Mouse (Mus musculus) forebrain, embryonic 13.5 days (tissue): ENCODE results near the gene Slc16a8. TPM values are rescaled to one million over a fixed set of nuclear protein-coding genes. Genes with fewer than 3 reads are reported as not detected.
"Not testable (repeated sequence)": the region's sequence is repeated elsewhere in the genome, so short reads cannot be mapped to it uniquely, and the experiment has no call there.

Experiments
- ATAC-seq: fragments of 200-750 bp; cut with Nextera tagmentation; 2 replicates; pipeline ENCODE4 v1.8.0; 2017
- H3K27ac ChIP-seq: fragments of 300-500 bp; sonication (generic); 2 replicates; pipeline ENCODE4 v1.5.1; 2015; ENCODE audit warnings: inconsistent platforms, mild to moderate bottlenecking, moderate library complexity
- H3K27me3 ChIP-seq: fragments of 300-500 bp; sonication (generic); 2 replicates; pipeline ENCODE4 v1.6.1; 2015; ENCODE audit warnings: mild to moderate bottlenecking, inconsistent platforms
- H3K36me3 ChIP-seq: fragments of 300-500 bp; sonication (generic); 2 replicates; pipeline ENCODE4 v1.6.1; 2015; ENCODE audit warnings: mild to moderate bottlenecking, inconsistent platforms; ENCODE audit not compliant: poor library complexity, severe bottlenecking
- H3K4me1 ChIP-seq: fragments of 300-500 bp; sonication (generic); 2 replicates; pipeline ENCODE4 v1.6.1; 2015; ENCODE audit warnings: inconsistent platforms
- H3K4me2 ChIP-seq: fragments of 300-500 bp; sonication (generic); 2 replicates; pipeline ENCODE4 v1.6.1; 2015; ENCODE audit warnings: inconsistent platforms, mild to moderate bottlenecking, moderate library complexity
- H3K4me3 ChIP-seq: fragments of 300-500 bp; sonication (generic); 2 replicates; pipeline ENCODE4 v1.5.1; 2015; ENCODE audit warnings: mild to moderate bottlenecking, inconsistent platforms
- H3K9ac ChIP-seq: fragments of 300-500 bp; sonication (generic); 2 replicates; pipeline ENCODE4 v1.6.1; 2015; ENCODE audit warnings: mild to moderate bottlenecking, inconsistent platforms
- H3K9me3 ChIP-seq: fragments of 300-500 bp; sonication (generic); replicated peaks from 2 replicates; pipeline ENCODE4 v1.6.1; 2016; ENCODE audit warnings: inconsistent platforms
- WGBS: fragments of 180-500 bp; shearing (Covaris S2); methylation state at CpG from one replicate; pipeline ENCODE4 v1.1.7; 2015; 5-methylcytosine and 5-hydroxymethylcytosine counted together
- polyA plus RNA-seq: library from polyadenylated mRNA; unstranded; fragments of >200 nt; fragmentation: Nextera tagmentation; extraction: Ambion mirVana; gene quantifications from 2 replicates; pipeline ENCODE4 v1.2.1, GENCODE M21; 2015

Gene Slc16a8
- polyA plus RNA-seq, 1 experiment from 2014 or later, result 0.09 TPM

DNA sequence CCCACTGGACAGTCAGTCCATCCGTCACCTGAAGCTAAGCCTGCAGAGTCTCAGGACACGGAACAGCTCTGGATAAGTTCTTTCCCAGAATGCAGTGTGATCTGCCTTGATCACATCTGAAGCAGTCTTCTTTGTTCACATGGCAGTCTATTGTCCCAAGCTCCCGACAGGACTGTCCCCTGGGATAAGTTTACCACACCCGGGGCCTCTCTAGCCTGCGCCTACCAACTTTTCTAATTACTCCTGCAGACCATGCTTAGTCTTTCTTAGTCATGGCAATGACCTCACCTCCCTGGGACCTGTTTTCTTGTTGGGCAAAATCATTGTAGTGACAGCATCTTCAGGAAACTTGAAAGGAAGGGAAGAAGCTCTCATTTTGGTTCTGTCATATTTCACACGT lies 16.5 kb downstream of the Slc16a8 start:
- no peaks in the 10 kb centered on the region for H3K9me3 ChIP-seq
- H3K4me1 ChIP-seq, result no peaks in the 10 kb centered on the region
- no peak overlapping the region for H3K27ac ChIP-seq
- H3K27me3 ChIP-seq, result no peaks in the 10 kb centered on the region
- WGBS, result 76% methylated on average over 6 of the region's 6 CpGs
- no peak overlapping the region for H3K4me2 ChIP-seq
- no peak for ATAC-seq
- H3K9ac ChIP-seq, result no peak overlapping the region
- peaks cover 88% of the 10 kb centered on the region for H3K36me3 ChIP-seq
- no peak overlapping the region for H3K4me3 ChIP-seq

DNA sequence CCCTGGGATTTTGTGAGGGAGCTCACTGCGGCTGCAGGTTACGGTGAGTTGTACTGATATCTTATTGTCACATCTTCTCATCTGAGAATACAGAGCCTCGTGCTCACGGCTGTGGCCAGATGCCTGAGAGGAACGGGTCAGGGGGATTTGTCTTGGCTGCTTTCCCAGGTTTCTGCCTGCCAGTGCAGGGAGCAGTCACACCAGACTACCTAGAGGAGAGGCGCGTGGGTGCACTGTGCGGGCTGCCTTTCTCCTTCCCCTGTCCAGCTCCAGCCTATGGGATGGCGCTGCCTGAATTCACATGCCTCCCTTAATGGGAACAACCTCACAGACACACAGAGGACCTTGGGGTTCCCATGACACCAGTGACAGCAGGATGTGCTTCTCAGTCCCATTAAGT lies 19.3 kb downstream of the Slc16a8 start:
- Histone ChIP-seq H3K36me3 (peaks cover 84% of the 10 kb centered on the region), H3K4me2 (no peak overlapping the region), H3K4me1 (peaks cover 1% of the 10 kb centered on the region; the same call in 1 of the 2 replicates), H3K4me3 (no peak overlapping the region), H3K27me3 (no peaks in the 10 kb centered on the region), H3K9me3 (no peaks in the 10 kb centered on the region), H3K27ac (no peak overlapping the region), H3K9ac (no peak overlapping the region)
- whole genome bisulfite sequencing, result 76% methylated on average over 9 of the region's 9 CpGs
- no peak for ATAC-seq

- Histone ChIP-seq H3K36me3 (peaks cover 26% of the 10 kb centered on the region), H3K4me2 (peak within 1 kb of the TSS; percentile 91), H3K9me3 (no peaks in the 10 kb centered on the region), H3K27ac (peak within 1 kb of the TSS; percentile 97), H3K27me3 (no peaks in the 10 kb centered on the region), H3K4me3 (peak within 1 kb of the TSS; percentile 94), H3K4me1 (peaks cover 20% of the 10 kb centered on the region), H3K9ac (peak within 1 kb of the TSS; percentile 94)
- ATAC-seq, result peak; percentile 90
- 1% methylated on average over 46 of the region's 51 CpGs for WGBS
Observed at GRCm38 (mm10) chr15:79229058-79229821, 25.3 kb downstream of the Slc16a8 start, which contains the start of the genes Pick1 and Gm49486. Gene Pick1, plus strand, starts transcription at chr15:79229173. Gene Gm49486, plus strand, starts transcription at chr15:79229391.

DNA sequence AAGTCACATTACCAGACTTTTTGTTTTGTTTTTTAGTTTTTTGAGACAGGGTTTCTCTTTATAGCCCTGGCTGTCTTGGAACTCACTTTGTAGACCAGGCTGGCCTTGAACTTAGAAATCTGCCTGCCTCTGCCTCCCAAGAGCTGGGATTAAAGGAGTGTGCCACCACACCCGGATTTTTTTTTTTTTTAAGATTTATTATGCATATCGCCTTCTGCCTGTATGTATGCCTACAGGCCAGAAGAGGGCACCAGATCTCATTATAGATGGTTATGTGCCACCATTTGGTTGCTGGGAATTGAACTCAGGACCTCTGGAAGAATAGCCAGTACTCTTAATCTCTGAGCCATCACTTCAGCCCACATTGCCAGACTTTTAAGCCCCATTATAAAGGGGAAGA lies 28.8 kb downstream of the Slc16a8 start:
- not testable (repeated sequence) for ATAC-seq, H3K9ac ChIP-seq, H3K4me2 ChIP-seq, H3K36me3 ChIP-seq, H3K27me3 ChIP-seq, H3K4me3 ChIP-seq, H3K27ac ChIP-seq, H3K9me3 ChIP-seq
- H3K4me1 ChIP-seq, result peaks cover 20% of the 10 kb centered on the region
- WGBS, result 60% methylated on average over 2 of the region's 2 CpGs

DNA sequence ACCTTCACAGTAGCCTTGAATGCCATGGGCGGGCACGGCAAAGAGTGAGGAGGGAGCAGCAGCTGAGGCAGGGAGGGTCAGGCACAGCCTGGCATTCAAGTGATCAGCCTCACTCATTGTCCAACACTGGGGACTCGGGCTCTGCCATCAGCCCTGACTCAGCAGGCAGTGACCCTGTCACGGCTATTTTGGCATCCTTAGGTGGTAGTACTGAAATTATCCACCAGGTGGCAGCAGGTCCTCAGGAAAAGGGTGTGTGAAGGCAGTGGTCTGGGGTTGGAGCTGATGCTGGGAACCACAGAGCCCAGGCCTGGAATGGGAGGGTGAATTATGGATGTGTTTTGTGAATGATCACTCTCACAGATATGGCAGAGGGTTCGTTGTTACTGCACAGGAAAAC lies 29.9 kb downstream of the Slc16a8 start:
- H3K27me3 ChIP-seq, result 0 out of 2 replicates have a peak, but pooled peaks cover 2% of the 10 kb centered on the region
- H3K9ac ChIP-seq, result no peak overlapping the region
- no peak overlapping the region for H3K27ac ChIP-seq
- H3K36me3 ChIP-seq, result no peaks in the 10 kb centered on the region
- no peak overlapping the region for H3K4me2 ChIP-seq
- no peaks in the 10 kb centered on the region for H3K9me3 ChIP-seq
- peak; percentile 61 for ATAC-seq
- no peak overlapping the region for H3K4me3 ChIP-seq
- 9% methylated on average over 5 of the region's 5 CpGs for WGBS
- H3K4me1 ChIP-seq, result peaks cover 13% of the 10 kb centered on the region

GRCm38 (mm10) chr15:79223641-79224040 lies 30.9 kb downstream of the Slc16a8 start:
- ATAC-seq, result no peak
- Histone ChIP-seq H3K27ac (no peak overlapping the region), H3K9ac (no peak overlapping the region), H3K36me3 (no peaks in the 10 kb centered on the region), H3K4me3 (no peak overlapping the region), H3K4me2 (no peak overlapping the region), H3K4me1 (peaks cover 8% of the 10 kb centered on the region), H3K9me3 (no peaks in the 10 kb centered on the region), H3K27me3 (0 out of 2 replicates have a peak, but pooled peaks cover 2% of the 10 kb centered on the region)
- WGBS, result 10% methylated on average over 5 of the region's 5 CpGs

- Histone ChIP-seq H3K27me3 (0 out of 2 replicates have a peak, but pooled peaks cover 2% of the 10 kb centered on the region), H3K27ac (peak overlapping the region; percentile 10; the same call in 1 of the 2 replicates), H3K36me3 (no peaks in the 10 kb centered on the region), H3K9ac (peak overlapping the region; percentile 37; the same call in 1 of the 2 replicates), H3K9me3 (no peaks in the 10 kb centered on the region), H3K4me2 (no peak overlapping the region), H3K4me1 (peaks cover 3% of the 10 kb centered on the region; the same call in 1 of the 2 replicates), H3K4me3 (no peak overlapping the region)
- ATAC-seq, result no peak
- 0% methylated on average over 1 of the region's 1 CpGs for WGBS
Observed at GRCm38 (mm10) chr15:79219572-79219971, 35.0 kb downstream of the Slc16a8 start.

DNA sequence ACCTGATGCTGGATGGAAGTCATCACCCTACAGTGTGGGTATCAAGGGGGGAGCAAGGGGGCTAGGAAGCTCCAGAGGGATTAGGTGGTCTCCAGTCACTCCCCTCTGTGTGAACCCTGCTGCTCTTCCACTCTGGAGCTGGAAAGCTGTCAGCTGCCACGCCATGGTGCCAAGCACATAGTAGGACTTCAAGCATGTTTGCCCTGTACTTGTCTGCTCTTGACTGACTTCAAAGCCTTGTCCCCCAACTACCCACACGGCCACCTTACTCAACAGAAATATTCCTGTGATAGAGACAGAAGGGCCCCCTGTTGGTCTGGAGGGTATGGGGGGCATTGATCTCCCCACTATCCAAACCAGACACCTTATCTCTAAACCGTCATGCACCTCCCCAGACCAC lies 38.4 kb downstream of the Slc16a8 start:
- no peak overlapping the region for H3K4me3 ChIP-seq
- no peak overlapping the region for H3K9ac ChIP-seq
- no peaks in the 10 kb centered on the region for H3K9me3 ChIP-seq
- no peak overlapping the region for H3K27ac ChIP-seq
- no peak for ATAC-seq
- H3K36me3 ChIP-seq, result no peaks in the 10 kb centered on the region
- 79% methylated on average over 3 of the region's 3 CpGs for WGBS
- H3K27me3 ChIP-seq, result no peaks in the 10 kb centered on the region
- no peaks in the 10 kb centered on the region for H3K4me1 ChIP-seq
- no peak overlapping the region for H3K4me2 ChIP-seq

DNA sequence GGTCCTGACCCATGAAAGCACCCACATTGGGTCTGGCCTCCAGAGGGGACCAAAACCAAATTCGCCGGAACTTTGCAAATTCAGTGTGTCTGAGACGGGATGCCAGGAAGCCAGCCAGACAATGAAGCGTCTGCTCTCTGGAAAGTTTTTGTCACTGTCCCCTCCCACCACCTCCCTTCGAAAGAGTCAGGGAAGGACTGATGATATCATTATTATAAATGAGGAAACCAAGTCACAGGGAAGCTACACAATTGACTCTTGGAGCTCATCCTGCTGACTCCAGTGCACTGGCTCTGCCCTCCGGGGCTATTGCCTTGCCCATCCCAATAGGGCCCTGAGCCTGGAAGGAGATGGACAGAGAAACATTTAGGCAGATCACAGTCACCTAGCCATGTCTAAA lies 41.0 kb downstream of the Slc16a8 start:
- Histone ChIP-seq H3K4me2 (no peak overlapping the region), H3K4me1 (no peaks in the 10 kb centered on the region), H3K9ac (no peak overlapping the region), H3K36me3 (no peaks in the 10 kb centered on the region), H3K27ac (no peak overlapping the region), H3K9me3 (no peaks in the 10 kb centered on the region), H3K27me3 (no peaks in the 10 kb centered on the region), H3K4me3 (no peak overlapping the region)
- no peak for ATAC-seq
- 85% methylated on average over 6 of the region's 6 CpGs for WGBS

- H3K4me1 ChIP-seq, result no peaks in the 10 kb centered on the region
- no peaks in the 10 kb centered on the region for H3K27me3 ChIP-seq
- no peak for ATAC-seq
- no peak overlapping the region for H3K9ac ChIP-seq
- H3K4me2 ChIP-seq, result no peak overlapping the region
- 84% methylated on average over 26 of the region's 26 CpGs for WGBS
- no peaks in the 10 kb centered on the region for H3K36me3 ChIP-seq
- no peak overlapping the region for H3K4me3 ChIP-seq
- H3K27ac ChIP-seq, result no peak overlapping the region
- no peaks in the 10 kb centered on the region for H3K9me3 ChIP-seq
Observed at GRCm38 (mm10) chr15:79212750-79213446, 41.7 kb downstream of the Slc16a8 start.

GRCm38 (mm10) chr15:79210357-79210756 lies 44.2 kb downstream of the Slc16a8 start:
- no peak for ATAC-seq
- no peak overlapping the region for H3K27ac ChIP-seq
- H3K9ac ChIP-seq, result no peak overlapping the region
- H3K4me2 ChIP-seq, result no peak overlapping the region
- H3K9me3 ChIP-seq, result no peaks in the 10 kb centered on the region
- no peaks in the 10 kb centered on the region for H3K4me1 ChIP-seq
- H3K4me3 ChIP-seq, result no peak overlapping the region
- 70% methylated on average over 2 of the region's 2 CpGs for WGBS
- H3K27me3 ChIP-seq, result no peaks in the 10 kb centered on the region
- no peaks in the 10 kb centered on the region for H3K36me3 ChIP-seq

DNA sequence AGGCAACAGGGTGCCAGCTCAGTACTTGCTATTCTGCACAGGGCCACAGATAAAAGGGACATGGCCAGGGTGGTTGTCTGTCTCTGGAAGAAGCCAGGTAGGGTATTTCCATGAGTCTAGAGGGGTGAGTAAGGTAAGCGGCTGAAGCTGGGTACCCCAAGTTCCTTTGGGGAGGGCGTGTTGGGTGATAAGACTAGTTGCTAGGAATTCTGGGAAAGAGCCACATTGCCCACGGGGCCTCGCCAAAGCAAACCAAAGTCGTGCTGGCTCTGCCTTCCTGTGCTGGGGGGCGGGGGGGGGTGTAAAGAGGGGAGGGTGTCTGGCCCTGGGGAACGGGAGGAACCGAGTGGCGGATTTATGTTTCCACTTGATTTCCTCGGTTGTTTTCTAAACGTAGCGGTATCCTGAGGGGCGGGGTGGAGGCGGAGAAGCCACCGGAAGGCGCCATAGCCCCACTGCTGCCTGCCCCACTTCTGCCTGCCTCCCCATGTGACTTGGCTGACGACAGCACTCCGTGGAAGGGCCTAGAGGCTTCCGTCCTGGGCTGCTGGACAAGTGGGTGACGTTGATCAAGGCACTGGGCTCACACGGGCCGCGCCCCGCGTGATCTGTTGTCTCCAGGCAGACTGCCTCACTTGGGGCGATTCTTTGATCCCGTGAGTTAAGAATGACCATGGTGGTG lies 45.7 kb downstream of the Slc16a8 start:
- H3K27me3 ChIP-seq, result no peaks in the 10 kb centered on the region
- no peaks in the 10 kb centered on the region for H3K36me3 ChIP-seq
- H3K9me3 ChIP-seq, result no peaks in the 10 kb centered on the region
- no peak overlapping the region for H3K4me3 ChIP-seq
- no peaks in the 10 kb centered on the region for H3K4me1 ChIP-seq
- no peak overlapping the region for H3K4me2 ChIP-seq
- 80% methylated on average over 27 of the region's 27 CpGs for WGBS
- H3K9ac ChIP-seq, result no peak overlapping the region
- no peak overlapping the region for H3K27ac ChIP-seq
- no peak for ATAC-seq
